ENCODE assay signal across 8 mouse cellular contexts in the genomic region with DNA sequence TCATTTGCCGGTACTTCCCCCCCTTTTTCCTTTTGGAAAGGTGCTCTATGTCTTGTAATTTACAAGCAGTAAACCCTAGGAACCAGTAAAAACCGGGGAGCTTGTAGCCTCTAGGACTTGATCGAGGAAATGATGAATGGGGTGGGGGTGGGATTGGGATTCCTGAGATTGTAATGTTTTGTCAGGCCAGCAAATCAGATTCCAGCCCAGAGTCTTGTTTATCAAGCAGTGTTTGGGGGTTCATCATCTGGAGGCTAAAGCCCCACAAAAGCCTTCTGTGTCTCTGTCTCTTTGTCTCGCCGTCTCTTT. TPM values are rescaled to one million over a fixed set of nuclear protein-coding genes. Genes with fewer than 3 reads are reported as not detected.
DNase-seq lines count a peak whose midpoint lies in the region; ATAC-seq and TF ChIP-seq lines count a peak whose summit lies in the region.

No protein-coding gene starts in this region.

- no peaks in the 10 kb centered on the region for H3K36me3 ChIP-seq in thymus, adult 2 months (ENCODE audit: control insufficient read depth, insufficient read depth, low read length)
- no peaks in the 10 kb centered on the region for H3K36me3 ChIP-seq in limb, embryonic 14.5 days (ENCODE audit: control insufficient read depth, insufficient read depth, low read length)

- H3K9ac ChIP-seq in limb, embryonic 14.5 days (ENCODE audit: low read depth, low read length, severe bottlenecking) = peak overlapping the region; percentile 70

- no peak overlapping the region for H3K27ac ChIP-seq in thymus, adult 2 months (ENCODE audit: control insufficient read depth, insufficient read depth, low read length)
- no peak overlapping the region for H3K27ac ChIP-seq in limb, embryonic 14.5 days (replicated peaks; ENCODE audit: low read depth, low read length)

- ATAC-seq in limb, embryonic 14.5 days (ENCODE audit: low FRiP score, low read depth) = no peak

- DNase-seq in embryo, embryonic 10.5 days (ENCODE audit: low spot score) = peak; percentile 61
- DNase-seq in embryo, embryonic 10 days (ENCODE audit: low spot score) = no peak
- DNase-seq in thymus, adult 2 months = no peak
- DNase-seq in thymus, postnatal 36 days = no peak
- DNase-seq in limb, embryonic 14.5 days (ENCODE audit: low spot score) = no peak
- DNase-seq in adrenal gland, postnatal 10 days = no peak
- DNase-seq in cerebellum, adult 11-12 months = no peak
- DNase-seq in adrenal gland, postnatal 14 days = no peak

- H3K27me3 ChIP-seq in thymus, adult 2 months (ENCODE audit: control insufficient read depth, insufficient read depth, low read length) = no peaks in the 10 kb centered on the region
- no peaks in the 10 kb centered on the region for H3K27me3 ChIP-seq in limb, embryonic 14.5 days (ENCODE audit: control insufficient read depth, insufficient read depth, low read length)

- H3K4me1 ChIP-seq in thymus, adult 2 months (replicated peaks; ENCODE audit: control insufficient read depth, insufficient read depth, low read length) = peaks cover 17% of the 10 kb centered on the region
- H3K4me1 ChIP-seq in limb, embryonic 14.5 days (ENCODE audit: control insufficient read depth, insufficient read depth, low read length) = no peaks in the 10 kb centered on the region

- H3K4me2 ChIP-seq in limb, embryonic 14.5 days (replicated peaks; ENCODE audit: low read depth, low read length, severe bottlenecking) = peak overlapping the region; percentile 76

- TF ChIP-seq POLR2A in thymus, adult 2 months (IDR thresholded peaks at IDR 0.05; ENCODE audit: control insufficient read depth, extremely low read depth, insufficient read depth, low read length, poor library complexity) = no peak
- TF ChIP-seq POLR2A in limb, embryonic 14.5 days (IDR thresholded peaks at IDR 0.05; ENCODE audit: borderline replicate concordance, extremely low read depth, insufficient read depth, insufficient read length) = no peak

- H3K9me3 ChIP-seq in limb, embryonic 14.5 days (ENCODE audit: control insufficient read depth, low read length) = no peaks in the 10 kb centered on the region

- no peak for TF ChIP-seq CTCF in thymus, adult 2 months (IDR thresholded peaks at IDR 0.05; ENCODE audit: borderline replicate concordance, control insufficient read depth, extremely low read depth, insufficient read depth, low read length, poor library complexity)

- 3% methylated on average over 5 of the region's 5 CpGs for WGBS in thymus, adult 2 months
- 3% methylated on average over 5 of the region's 5 CpGs for WGBS in limb, embryonic 14.5 days

- peak overlapping the region; percentile 71 for H3K4me3 ChIP-seq in thymus, adult 2 months (ENCODE audit: control insufficient read depth, insufficient read depth, low read length)
- H3K4me3 ChIP-seq in limb, embryonic 14.5 days (replicated peaks; ENCODE audit: low read length) = peak overlapping the region; percentile 88

RNA-seq across cellular contexts. Expression of gene Pxk, which starts 0.6 kb away (rescaled TPM):
- polyA plus RNA-seq in thymus, adult 2 months (2012; rRNA removed) = 25.1 and 28.7 TPM in 2 replicates
- 35.2 and 36.4 TPM in 2 replicates for polyA plus RNA-seq in limb, embryonic 14.5 days (2012; rRNA removed)
- 35.4 and 37.3 TPM in 2 replicates for polyA plus RNA-seq in limb, embryonic 14.5 days (2014; fragmentation: Nextera tagmentation; extraction: Ambion mirVana)
- total RNA-seq in adrenal gland, postnatal 10 days (2021) = 10 to 100 TPM; 32.3 to 40.9 TPM
- 54.8 and 61.4 TPM in 2 replicates for total RNA-seq in adrenal gland, postnatal 14 days (2021)

RNA-seq across cellular contexts. Expression of gene Rpp14, which starts 18.5 kb away (rescaled TPM):
- polyA plus RNA-seq in thymus, adult 2 months (2012; rRNA removed) = 7.2 and 7.5 TPM in 2 replicates
- polyA plus RNA-seq in limb, embryonic 14.5 days (2012; rRNA removed) = 17.3 and 20.7 TPM in 2 replicates
- 49.2 and 50.7 TPM in 2 replicates for polyA plus RNA-seq in limb, embryonic 14.5 days (2014; fragmentation: Nextera tagmentation; extraction: Ambion mirVana)
- total RNA-seq in adrenal gland, postnatal 10 days (2021) = 10 to 100 TPM; 31.6 to 37.2 TPM
- total RNA-seq in adrenal gland, postnatal 14 days (2021) = 35.8 and 37.1 TPM in 2 replicates
